Mouse (Mus musculus) gastrocnemius, postnatal 25 days (tissue): Measurements from ENCODE around the gene Map6. TPM values are rescaled to one million over a fixed set of nuclear protein-coding genes. Genes with fewer than 3 reads are reported as not detected.

ENCODE experiments used
- DNase-seq: peaks from one replicate; pipeline ENCODE4 v3.0.0; 2022
- total RNA-seq, 2 experiments: library from RNA; stranded (reverse); gene quantifications; 1 replicate in 1 of 2; 2 replicates in 1 of 2; pipeline ENCODE4 v1.2.3; 2021

The Map6 gene
- total RNA-seq, 2 experiments from 2014 or later, result 3.1 to 3.4 TPM

- no peak for DNase-seq
These were observed 2.6 kb upstream of the Map6 start for GRCm38 (mm10) chr7:99264597-99264996.

GRCm38 (mm10) chr7:99267897-99268505 lies 754 bp downstream of the Map6 start:
- DNase-seq, result peak; percentile 67

- DNase-seq, result no peak
These were observed 1.3 kb downstream of the Map6 start for GRCm38 (mm10) chr7:99268506-99268900.

GRCm38 (mm10) chr7:99268951-99269945 lies 2.0 kb downstream of the Map6 start:
- DNase-seq, result no peak

- peak; percentile 13 for DNase-seq
These were observed 4.4 kb downstream of the Map6 start for GRCm38 (mm10) chr7:99271630-99272029.

- DNase-seq, result no peak
These were observed 7.9 kb downstream of the Map6 start for GRCm38 (mm10) chr7:99275131-99275530.

- DNase-seq, result no peak
These were observed 9.4 kb downstream of the Map6 start for GRCm38 (mm10) chr7:99276679-99277078.

GRCm38 (mm10) chr7:99278309-99278708 lies 11.1 kb downstream of the Map6 start:
- no peak for DNase-seq

- DNase-seq, result no peak
These were observed 12.3 kb downstream of the Map6 start for GRCm38 (mm10) chr7:99279586-99279985.

- DNase-seq, result no peak
These were observed 20.0 kb downstream of the Map6 start for GRCm38 (mm10) chr7:99287287-99287686.

- DNase-seq, result no peak
These were observed 22.8 kb downstream of the Map6 start for GRCm38 (mm10) chr7:99290008-99290407.

GRCm38 (mm10) chr7:99290925-99291324 lies 23.7 kb downstream of the Map6 start:
- DNase-seq, result no peak

- DNase-seq, result no peak
These were observed 27.0 kb downstream of the Map6 start for GRCm38 (mm10) chr7:99294198-99294780.

- DNase-seq, result peak; percentile 56
These were observed 27.9 kb downstream of the Map6 start for GRCm38 (mm10) chr7:99295104-99295503.

- DNase-seq, result no peak
These were observed 33.5 kb downstream of the Map6 start for GRCm38 (mm10) chr7:99300650-99301175.

- DNase-seq, result no peak
These were observed 36.8 kb downstream of the Map6 start for GRCm38 (mm10) chr7:99304029-99304428.

GRCm38 (mm10) chr7:99304949-99305372 lies 37.7 kb downstream of the Map6 start:
- DNase-seq, result peak; percentile 85

- no peak for DNase-seq
These were observed 38.4 kb downstream of the Map6 start for GRCm38 (mm10) chr7:99305688-99306087.

GRCm38 (mm10) chr7:99306640-99307039 lies 39.4 kb downstream of the Map6 start:
- no peak for DNase-seq

- DNase-seq, result no peak
These were observed 44.2 kb downstream of the Map6 start for GRCm38 (mm10) chr7:99311433-99311832.

GRCm38 (mm10) chr7:99312058-99312457 lies 44.8 kb downstream of the Map6 start:
- no peak for DNase-seq

GRCm38 (mm10) chr7:99312671-99313143 lies 45.5 kb downstream of the Map6 start:
- no peak for DNase-seq

GRCm38 (mm10) chr7:99313253-99313652 lies 46.0 kb downstream of the Map6 start:
- DNase-seq, result no peak
